Mouse (Mus musculus) CD4-positive naive resting alpha-beta T cell, adult 76 days (primary cell): ENCODE results near the gene Lin7b. TPM values are rescaled to one million over a fixed set of nuclear protein-coding genes. Genes with fewer than 3 reads are reported as not detected.

ENCODE experiments used
- total RNA-seq: library from RNA; stranded (reverse); gene quantifications from one replicate; pipeline ENCODE4 v1.2.4, GENCODE M21; 2023

Lin7b gene
- not detected for total RNA-seq

GRCm38 (mm10) chr7:45370475-45371311 is at the start of gene Lin7b:
TSS of gene Lin7b (minus strand) at chr7:45370583.

GRCm38 (mm10) chr7:45413113-45413863 is 42.9 kb upstream of the Lin7b start, which contains the start of gene Ntf5:
TSS of gene Ntf5 (plus strand) at chr7:45413695.

GRCm38 (mm10) chr7:45405091-45406075 is 35.0 kb upstream of the Lin7b start, which contains the start of gene Kcna7:
TSS of gene Kcna7 (plus strand) at chr7:45405653.

GRCm38 (mm10) chr7:45395578-45396336 is 25.4 kb upstream of the Lin7b start, which contains the start of gene Snrnp70:
TSS of gene Snrnp70 (minus strand) at chr7:45395742.

GRCm38 (mm10) chr7:45366652-45367019 is 3.7 kb downstream of the Lin7b start, which contains the start of gene Ppfia3:
TSS of gene Ppfia3 (minus strand) at chr7:45367019.

GRCm38 (mm10) chr7:45335056-45335455 is 35.3 kb downstream of the Lin7b start, which contains the start of gene Hrc:
TSS of gene Hrc (plus strand) at chr7:45335290.

GRCm38 (mm10) chr7:45333431-45333982 is 36.9 kb downstream of the Lin7b start, which contains the start of gene Trpm4:
TSS of gene Trpm4 (minus strand) at chr7:45333780.

Other genes with a start within 250 kb of the Lin7b start
- 3,007 TPM for gene Rps11, start 246.1 kb downstream of the Lin7b start, total RNA-seq
- 5,416 TPM for gene Rpl13a, start 241.8 kb downstream of the Lin7b start, total RNA-seq
- gene Gm45713, start 234.4 kb downstream of the Lin7b start, total RNA-seq = not detected
- 212 TPM for gene Flt3l, start 234.2 kb downstream of the Lin7b start, total RNA-seq
- gene Pih1d1, start 216.3 kb downstream of the Lin7b start, total RNA-seq = 31.0 TPM
- gene Aldh16a1, start 216.0 kb downstream of the Lin7b start, total RNA-seq = 51.1 TPM
- not detected for gene Slc17a7, start 206.6 kb downstream of the Lin7b start, total RNA-seq
- not detected for gene Gfy, start 191.0 kb downstream of the Lin7b start, total RNA-seq
- not detected for gene Pth2, start 189.6 kb downstream of the Lin7b start, total RNA-seq
- not detected for gene Ccdc155, start 165.7 kb downstream of the Lin7b start, total RNA-seq
- gene Dkkl1, start 158.4 kb downstream of the Lin7b start, total RNA-seq = not detected
- gene Tead2, start 154.8 kb downstream of the Lin7b start, total RNA-seq = not detected
- 344 TPM for gene Cd37, start 131.5 kb downstream of the Lin7b start, total RNA-seq
- gene Slc6a16, start 129.5 kb downstream of the Lin7b start, total RNA-seq = not detected
- not detected for gene Slc6a21, start 93.1 kb downstream of the Lin7b start, total RNA-seq
- gene Trpm4, start 36.8 kb downstream of the Lin7b start, total RNA-seq = 8.1 TPM
- gene Hrc, start 35.3 kb downstream of the Lin7b start, total RNA-seq = not detected
- 0.26 TPM for gene Ppfia3, start 3.6 kb downstream of the Lin7b start, total RNA-seq
- gene Snrnp70, start 25.2 kb upstream of the Lin7b start, total RNA-seq = 741 TPM
- not detected for gene Kcna7, start 35.1 kb upstream of the Lin7b start, total RNA-seq
- gene Ntf5, start 43.1 kb upstream of the Lin7b start, total RNA-seq = not detected
- not detected for gene Lhb, start 50.2 kb upstream of the Lin7b start, total RNA-seq
- 6.8 TPM for gene Gys1, start 64.3 kb upstream of the Lin7b start, total RNA-seq
- 48.1 TPM for gene Ruvbl2, start 67.5 kb upstream of the Lin7b start, total RNA-seq
- gene Ftl1, start 89.3 kb upstream of the Lin7b start, total RNA-seq = 649 TPM
- 78.4 TPM for gene Bax, start 96.3 kb upstream of the Lin7b start, total RNA-seq
- gene Tulp2, start 111.3 kb upstream of the Lin7b start, total RNA-seq = not detected
- gene Gm45808, start 116.2 kb upstream of the Lin7b start, total RNA-seq = not detected
- 1.8 TPM for gene Dhdh, start 118.2 kb upstream of the Lin7b start, total RNA-seq
- 61.9 TPM for gene Nucb1, start 139.8 kb upstream of the Lin7b start, total RNA-seq
- 681 TPM for gene Ppp1r15a, start 155.7 kb upstream of the Lin7b start, total RNA-seq
- gene Plekha4, start 155.7 kb upstream of the Lin7b start, total RNA-seq = 1.2 TPM
- not detected for gene Hsd17b14, start 184.3 kb upstream of the Lin7b start, total RNA-seq
- 65.6 TPM for gene Bcat2, start 199.6 kb upstream of the Lin7b start, total RNA-seq
- not detected for gene Fgf21, start 244.9 kb upstream of the Lin7b start, total RNA-seq
- not detected for gene Fut1, start 246.7 kb upstream of the Lin7b start, total RNA-seq